In the genomic region with DNA sequence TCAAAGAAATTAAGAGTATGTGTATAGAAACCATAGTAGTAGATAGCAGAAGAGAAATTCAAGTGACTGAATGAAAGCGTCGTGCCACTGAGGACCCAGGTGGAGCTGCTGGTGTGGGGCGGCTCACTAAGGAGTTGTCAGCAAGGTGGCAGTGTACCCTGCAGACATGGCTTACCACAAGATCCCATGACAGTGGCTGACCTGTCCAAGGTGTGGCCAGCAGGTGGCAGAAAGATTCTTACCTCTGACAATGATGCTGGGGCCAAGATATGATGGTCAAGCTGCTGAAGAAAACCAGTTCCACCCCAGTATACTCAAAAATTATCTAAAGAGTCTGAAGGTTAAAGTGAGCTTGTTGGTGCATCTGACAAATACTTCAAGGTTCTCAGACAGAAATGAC, we compare ENCODE assay signal across 15 mouse cellular contexts. TPM values are rescaled to one million over a fixed set of nuclear protein-coding genes. Genes with fewer than 3 reads are reported as not detected.
DNase-seq lines count a peak whose midpoint lies in the region; ATAC-seq and TF ChIP-seq lines count a peak whose summit lies in the region.
"Had no signal": no experiment of that assay in that cellular context is flagged by ENCODE, and none has a peak within 500 bp of the region (broad histone marks: within the 10 kb centered on the region; RNA-seq: fewer than 3 reads in every experiment).

No protein-coding gene starts in this region.

- no peak overlapping the region for H3K9ac ChIP-seq in liver, embryonic 14.5 days (replicated peaks)
- H3K9ac ChIP-seq in liver, embryonic 11.5 days (ENCODE audit: low read depth, low read length), result no peak overlapping the region
- H3K9ac ChIP-seq in heart, embryonic 11.5 days (ENCODE audit: low read depth, low read length), result no peak overlapping the region
- no peak overlapping the region for H3K9ac ChIP-seq in heart, embryonic 12.5 days
- H3K9ac ChIP-seq: embryonic facial prominence, embryonic 15.5 days; hindbrain, embryonic 13.5 days; neural tube, embryonic 15.5 days had no signal

- ATAC-seq in liver, embryonic 14.5 days (ENCODE audit: insufficient read depth), result no peak
- no peak for ATAC-seq in liver, embryonic 11.5 days (replicated peaks; ENCODE audit: low FRiP score)
- no peak for ATAC-seq in heart, embryonic 11.5 days (replicated peaks; ENCODE audit: insufficient number of reproducible peaks, low FRiP score, low TSS enrichment)
- ATAC-seq in heart, embryonic 12.5 days (ENCODE audit: insufficient number of reproducible peaks, low FRiP score), result no peak

- H3K36me3 ChIP-seq in liver, embryonic 14.5 days (replicated peaks; ENCODE audit: control insufficient read depth, insufficient read depth, low read depth), result no peaks in the 10 kb centered on the region
- H3K36me3 ChIP-seq in liver, embryonic 11.5 days (ENCODE audit: control insufficient read depth, insufficient read depth, low read length), result no peaks in the 10 kb centered on the region
- no peaks in the 10 kb centered on the region for H3K36me3 ChIP-seq in heart, embryonic 11.5 days (ENCODE audit: control insufficient read depth, insufficient read depth, low read length)
- no peaks in the 10 kb centered on the region for H3K36me3 ChIP-seq in heart, embryonic 12.5 days
- H3K36me3 ChIP-seq: embryonic facial prominence, embryonic 15.5 days; hindbrain, embryonic 13.5 days; neural tube, embryonic 15.5 days had no signal

- TF ChIP-seq EP300 in liver, embryonic 14.5 days (IDR thresholded peaks at IDR 0.05; ENCODE audit: low read depth), result no peak

- 61% methylated on average over 3 of the region's 3 CpGs for WGBS in liver, embryonic 14.5 days (ENCODE audit: insufficient replicate concordance)
- WGBS in liver, embryonic 11.5 days, result 81% methylated on average over 3 of the region's 3 CpGs
- WGBS in heart, embryonic 11.5 days (ENCODE audit: insufficient replicate concordance), result 75% methylated on average over 3 of the region's 3 CpGs
- 83% methylated on average over 3 of the region's 3 CpGs for WGBS in heart, embryonic 12.5 days

- no peak overlapping the region for H3K4me2 ChIP-seq in liver, embryonic 14.5 days (ENCODE audit: low read depth)
- no peak overlapping the region for H3K4me2 ChIP-seq in liver, embryonic 11.5 days
- no peak overlapping the region for H3K4me2 ChIP-seq in heart, embryonic 11.5 days
- H3K4me2 ChIP-seq in heart, embryonic 12.5 days, result no peak overlapping the region
- H3K4me2 ChIP-seq: embryonic facial prominence, embryonic 15.5 days; hindbrain, embryonic 13.5 days; neural tube, embryonic 15.5 days had no signal

- H3K9me3 ChIP-seq in liver, embryonic 14.5 days (ENCODE audit: control insufficient read depth, low read length), result no peaks in the 10 kb centered on the region
- H3K9me3 ChIP-seq in liver, embryonic 11.5 days (ENCODE audit: control insufficient read depth, low read length), result no peaks in the 10 kb centered on the region
- no peaks in the 10 kb centered on the region for H3K9me3 ChIP-seq in heart, embryonic 11.5 days (replicated peaks; ENCODE audit: control insufficient read depth, low read length)
- no peaks in the 10 kb centered on the region for H3K9me3 ChIP-seq in heart, embryonic 12.5 days (replicated peaks)
- H3K9me3 ChIP-seq: embryonic facial prominence, embryonic 15.5 days; hindbrain, embryonic 13.5 days; neural tube, embryonic 15.5 days had no signal

- H3K27ac ChIP-seq in liver, embryonic 14.5 days, result no peak overlapping the region
- H3K27ac ChIP-seq in liver, embryonic 11.5 days (ENCODE audit: low read depth, low read length), result no peak overlapping the region
- no peak overlapping the region for H3K27ac ChIP-seq in heart, embryonic 11.5 days (ENCODE audit: low read depth, low read length)
- H3K27ac ChIP-seq in heart, embryonic 12.5 days (ENCODE audit: poor library complexity, severe bottlenecking), result no peak overlapping the region
- H3K27ac ChIP-seq: embryonic facial prominence, embryonic 15.5 days; hindbrain, embryonic 13.5 days; neural tube, embryonic 15.5 days had no signal

- no peak overlapping the region for H3K4me3 ChIP-seq in liver, embryonic 14.5 days (ENCODE audit: insufficient read depth in 1 of 2, low read depth in 2 of 2, low read length in 2 of 2)
- no peak overlapping the region for H3K4me3 ChIP-seq in liver, embryonic 11.5 days (ENCODE audit: low read depth, low read length)
- no peak overlapping the region for H3K4me3 ChIP-seq in heart, embryonic 11.5 days (ENCODE audit: low read depth, low read length)
- H3K4me3 ChIP-seq in heart, embryonic 12.5 days, result no peak overlapping the region
- H3K4me3 ChIP-seq: embryonic facial prominence, embryonic 15.5 days; hindbrain, embryonic 13.5 days; neural tube, embryonic 15.5 days had no signal

- no peaks in the 10 kb centered on the region for H3K4me1 ChIP-seq in liver, embryonic 14.5 days (replicated peaks; ENCODE audit: control insufficient read depth in 2 of 2, insufficient read depth in 2 of 2, low read length in 1 of 2)
- H3K4me1 ChIP-seq in liver, embryonic 11.5 days (replicated peaks; ENCODE audit: control insufficient read depth, insufficient read depth, low read length), result no peaks in the 10 kb centered on the region
- no peaks in the 10 kb centered on the region for H3K4me1 ChIP-seq in heart, embryonic 11.5 days (ENCODE audit: control insufficient read depth, insufficient read depth, low read length)
- H3K4me1 ChIP-seq in heart, embryonic 12.5 days (replicated peaks), result no peaks in the 10 kb centered on the region
- H3K4me1 ChIP-seq: embryonic facial prominence, embryonic 15.5 days; hindbrain, embryonic 13.5 days; neural tube, embryonic 15.5 days had no signal

- H3K27me3 ChIP-seq in liver, embryonic 14.5 days (ENCODE audit: control insufficient read depth, insufficient read depth, low read length), result no peaks in the 10 kb centered on the region
- no peaks in the 10 kb centered on the region for H3K27me3 ChIP-seq in liver, embryonic 11.5 days (replicated peaks; ENCODE audit: control insufficient read depth, insufficient read depth, low read length)
- H3K27me3 ChIP-seq in heart, embryonic 11.5 days (ENCODE audit: control insufficient read depth, insufficient read depth, low read length), result no peaks in the 10 kb centered on the region
- no peaks in the 10 kb centered on the region for H3K27me3 ChIP-seq in heart, embryonic 12.5 days (replicated peaks)
- H3K27me3 ChIP-seq: embryonic facial prominence, embryonic 15.5 days; hindbrain, embryonic 13.5 days; neural tube, embryonic 15.5 days had no signal

- peak; percentile 38; the same call in 1 of the 2 replicates for TF ChIP-seq CTCF in liver, embryonic 14.5 days (IDR thresholded peaks at IDR 0.05; ENCODE audit: low read depth)

- DNase-seq in cerebellum, postnatal 10 days, result peak; percentile 36 to 47
- no peak for DNase-seq in cerebellum, adult 9-10 months
- DNase-seq in liver, embryonic 14.5 days (ENCODE audit: low read depth in 3 of 3, low spot score in 3 of 3), result no peak
- no peak for DNase-seq in liver, embryonic 11.5 days (ENCODE audit: low spot score)
- peak; percentile 65 to 80 for DNase-seq in kidney, postnatal 36 days
- DNase-seq in lung, postnatal 36 days, result peak; percentile 77
- DNase-seq: cerebellum, adult 11-12 months; heart, adult 11 months; left cerebral cortex, postnatal 4 days; thymus, postnatal 4 days had no signal

RNA-seq across cellular contexts. Expression of a gene that starts 41.6 kb away (rescaled TPM):
- polyA plus RNA-seq in liver, embryonic 14.5 days (2012; rRNA removed), result 0.03 and 0.04 TPM in 2 replicates
- polyA plus RNA-seq in liver, embryonic 14.5 days (2014; fragmentation: Nextera tagmentation; extraction: Ambion mirVana), result 0.05 and 0.08 TPM in 2 replicates
- polyA plus RNA-seq in liver, embryonic 11.5 days (2014; fragmentation: Nextera tagmentation; extraction: Ambion mirVana), result 0.05 TPM in 1 of 2 replicates, not detected in the other
- 0.25 TPM in 1 of 2 replicates, not detected in the other for polyA plus RNA-seq in heart, embryonic 11.5 days (2014; fragmentation: Nextera tagmentation; extraction: Ambion mirVana)
- 0.09 TPM in 1 of 2 replicates, not detected in the other for polyA plus RNA-seq in heart, embryonic 12.5 days (2016; fragmentation: Nextera tagmentation; extraction: Ambion mirVana)

RNA-seq across cellular contexts. Expression of a gene that starts 49.3 kb away (rescaled TPM):
- 1.5 and 3.2 TPM in 2 replicates for polyA plus RNA-seq in liver, embryonic 14.5 days (2012; rRNA removed)
- 0.32 and 2.8 TPM in 2 replicates for polyA plus RNA-seq in liver, embryonic 14.5 days (2014; fragmentation: Nextera tagmentation; extraction: Ambion mirVana)
- polyA plus RNA-seq in liver, embryonic 11.5 days (2014; fragmentation: Nextera tagmentation; extraction: Ambion mirVana), result 1.2 and 2.9 TPM in 2 replicates
- 1.0 and 1.1 TPM in 2 replicates for polyA plus RNA-seq in heart, embryonic 11.5 days (2014; fragmentation: Nextera tagmentation; extraction: Ambion mirVana)
- 0.92 and 1.4 TPM in 2 replicates for polyA plus RNA-seq in heart, embryonic 12.5 days (2016; fragmentation: Nextera tagmentation; extraction: Ambion mirVana)

Comparison
In these comparisons a context has a peak if more than half of its experiments do, and no peak if none do; other contexts are left out.
1. DNase-seq: peak in cerebellum, postnatal 10 days (2 of 2), kidney, postnatal 36 days (2 of 2) and lung, postnatal 36 days (single experiment); none in cerebellum, adult 9-10 months (single experiment), liver, embryonic 14.5 days (0 of 3) and liver, embryonic 11.5 days (single experiment).